Mouse (Mus musculus) brain, embryonic 14.5 days (tissue): ENCODE measurements around the gene Hspa2.

Experiments used
- CTCF ChIP-seq: fragments of 200-500 bp; IDR thresholded peaks from 2 replicates; pipeline ENCODE4 v1.5.1; 2012; ENCODE audit warnings: inconsistent platforms, mild to moderate bottlenecking, moderate library complexity, borderline replicate concordance; ENCODE audit not compliant: insufficient read depth, insufficient read length; ENCODE audit errors: extremely low read depth
- POLR2A ChIP-seq: fragments of 200-500 bp; IDR thresholded peaks from 2 replicates; pipeline ENCODE4 v1.6.1; 2012; ENCODE audit warnings: mild to moderate bottlenecking, inconsistent platforms, borderline replicate concordance; ENCODE audit not compliant: poor library complexity, insufficient read depth, insufficient read length, severe bottlenecking; ENCODE audit errors: extremely low read depth

DNA sequence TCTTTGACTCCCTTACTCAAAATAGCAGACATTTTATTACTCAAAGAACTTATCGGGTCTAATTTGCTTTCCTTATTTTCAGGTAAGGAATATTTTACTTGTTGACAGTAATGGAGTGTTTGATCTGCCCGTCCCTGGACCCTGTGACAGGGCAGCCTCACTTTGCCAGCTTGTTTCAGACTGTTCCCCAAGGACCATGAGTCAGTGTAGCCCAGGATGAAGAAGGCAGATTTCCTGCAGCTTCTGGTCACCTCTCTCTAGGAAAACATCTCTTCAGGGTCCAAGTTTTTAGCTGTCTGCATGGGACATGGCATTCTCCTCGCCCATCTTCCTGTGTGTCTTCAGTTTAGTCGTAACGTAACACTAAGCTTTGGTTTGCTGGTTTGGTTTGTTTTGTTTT lies 6.7 kb upstream of the Hspa2 start:
- TF ChIP-seq POLR2A (no peak), CTCF (no peak)
